Mouse (Mus musculus) CH12.LX (cell line): Measurements from ENCODE around the gene Trmt10a. TPM values are rescaled to one million over a fixed set of nuclear protein-coding genes. Genes with fewer than 3 reads are reported as not detected.

Experiments used
- DNase-seq: peaks from one replicate; pipeline ENCODE4 v3.0.0-alpha.2; 2013; ENCODE audit errors: extremely low read depth
- H3K27ac ChIP-seq: 2 replicates; pipeline ENCODE4 v1.5.1; 2012; ENCODE audit warnings: low read depth, mild to moderate bottlenecking, control low read depth, moderate library complexity; ENCODE audit not compliant: insufficient read depth
- H3K27me3 ChIP-seq: replicated peaks from 2 replicates; pipeline ENCODE3; 2012; ENCODE audit warnings: inconsistent platforms
- H3K36me3 ChIP-seq, 2 experiments: replicated peaks in 1 of 2; 2 replicates each; pipeline versions ENCODE3 to v1.6.1; 2012; ENCODE audit warnings: inconsistent platforms in 1 of 2, low read length in 1 of 2, mild to moderate bottlenecking in 1 of 2, mixed read lengths in 1 of 2, moderate library complexity in 1 of 2; ENCODE audit not compliant: control insufficient read depth in 1 of 2, insufficient read depth in 1 of 2
- H3K4me1 ChIP-seq, 2 experiments: 2 replicates each; pipeline ENCODE4 v1.6.1; 2012; ENCODE audit warnings: inconsistent platforms in 1 of 2, moderate library complexity in 1 of 2; ENCODE audit not compliant: insufficient read depth in 2 of 2, control insufficient read depth in 1 of 2
- H3K4me2 ChIP-seq: 2 replicates; pipeline ENCODE4 v1.6.1; 2012; ENCODE audit warnings: low read depth, mild to moderate bottlenecking, control low read depth; ENCODE audit not compliant: poor library complexity, insufficient read depth, severe bottlenecking
- H3K4me3 ChIP-seq, 3 experiments: fragments of 150-350 bp in 1 of 3; sonication (generic) in 1 of 3; replicated peaks in 1 of 3; 2 replicates each; pipeline versions ENCODE3 to v1.5.1; 2011 to 2012; ENCODE audit warnings: low read depth in 2 of 3, low read length in 2 of 3, mild to moderate bottlenecking in 2 of 3, moderate library complexity in 2 of 3, control low read depth in 1 of 3, improper control_type of control experiment in 1 of 3, inconsistent platforms in 1 of 3, mixed read lengths in 1 of 3; ENCODE audit not compliant: poor library complexity in 1 of 3
- H3K79me2 ChIP-seq: replicated peaks from 2 replicates; pipeline ENCODE4 v1.6.1; 2012; ENCODE audit warnings: mild to moderate bottlenecking, moderate library complexity; ENCODE audit not compliant: control insufficient read depth, poor library complexity, insufficient read depth, severe bottlenecking; ENCODE audit errors: extremely low read depth
- H3K9ac ChIP-seq: 2 replicates; pipeline ENCODE4 v1.6.1; 2012; ENCODE audit warnings: low read depth, mild to moderate bottlenecking, control low read depth, moderate library complexity; ENCODE audit not compliant: insufficient read depth
- H3K9me3 ChIP-seq: replicated peaks from 2 replicates; pipeline ENCODE3; 2012; ENCODE audit warnings: low read length, inconsistent platforms, mixed read lengths
- BHLHE40 ChIP-seq: IDR thresholded peaks from 2 replicates; pipeline ENCODE4 v1.6.1; 2011; ENCODE audit warnings: mild to moderate bottlenecking, low read depth, low read length, improper control_type of control experiment
- CHD1 ChIP-seq: IDR thresholded peaks from 2 replicates; pipeline ENCODE4 v1.6.1; 2012; ENCODE audit warnings: low read depth, low read length, improper control_type of control experiment, inconsistent platforms
- CHD2 ChIP-seq: IDR thresholded peaks from 2 replicates; pipeline ENCODE4 v1.6.1; 2011; ENCODE audit warnings: low read length, improper control_type of control experiment
- E2F4 ChIP-seq: IDR thresholded peaks from 2 replicates; pipeline ENCODE4 v1.6.1; 2011; ENCODE audit warnings: low read depth, low read length, improper control_type of control experiment; ENCODE audit not compliant: insufficient replicate concordance
- ELF1 ChIP-seq: IDR thresholded peaks from 2 replicates; pipeline ENCODE4 v1.6.1; 2014; ENCODE audit warnings: low read depth, mild to moderate bottlenecking, inconsistent platforms, low read length, improper control_type of control experiment
- EP300 ChIP-seq: IDR thresholded peaks from 2 replicates; pipeline ENCODE4 v1.6.1; 2011; ENCODE audit warnings: low read length, improper control_type of control experiment
- ETS1 ChIP-seq: conservative IDR thresholded peaks from 2 replicates; pipeline ENCODE4 v1.6.1; 2012; ENCODE audit warnings: low read depth, mild to moderate bottlenecking, inconsistent platforms, low read length, improper control_type of control experiment, moderate library complexity
- GABPA ChIP-seq: IDR thresholded peaks from 2 replicates; pipeline ENCODE4 v1.6.1; 2012; ENCODE audit warnings: low read depth, low read length, improper control_type of control experiment, inconsistent platforms; ENCODE audit not compliant: insufficient replicate concordance
- HCFC1 ChIP-seq: IDR thresholded peaks from 2 replicates; pipeline ENCODE4 v1.6.1; 2012; ENCODE audit warnings: low read depth, mild to moderate bottlenecking, inconsistent platforms, low read length, improper control_type of control experiment
- JUN ChIP-seq: IDR thresholded peaks from 2 replicates; pipeline ENCODE4 v1.6.1; 2011; ENCODE audit warnings: low read depth, mild to moderate bottlenecking, low read length, improper control_type of control experiment, moderate library complexity; ENCODE audit not compliant: insufficient read depth
- JUND ChIP-seq: conservative IDR thresholded peaks from 2 replicates; pipeline ENCODE4 v1.6.1; 2011; ENCODE audit warnings: low read depth, low read length, improper control_type of control experiment
- MAFK ChIP-seq: IDR thresholded peaks from 2 replicates; pipeline ENCODE4 v1.6.1; 2011; ENCODE audit warnings: low read length, improper control_type of control experiment; ENCODE audit not compliant: insufficient replicate concordance
- MXI1 ChIP-seq: IDR thresholded peaks from 2 replicates; pipeline ENCODE4 v1.6.1; 2011; ENCODE audit warnings: mild to moderate bottlenecking, low read depth, low read length, improper control_type of control experiment
- NELFE ChIP-seq: IDR thresholded peaks from 2 replicates; pipeline ENCODE4 v1.6.1; 2011; ENCODE audit warnings: low read depth, low read length, improper control_type of control experiment
- NRF1 ChIP-seq: IDR thresholded peaks from 2 replicates; pipeline ENCODE4 v1.6.1; 2014; ENCODE audit warnings: low read depth, mild to moderate bottlenecking, inconsistent platforms, low read length, improper control_type of control experiment, moderate library complexity
- POLR2A ChIP-seq: IDR thresholded peaks from 2 replicates; pipeline ENCODE4 v1.6.1; 2011; ENCODE audit warnings: low read depth, mild to moderate bottlenecking, improper control_type of control experiment, low read length
- POLR2AphosphoS2 ChIP-seq: IDR thresholded peaks from 2 replicates; pipeline ENCODE4 v1.6.1; 2011; ENCODE audit warnings: low read depth, low read length, improper control_type of control experiment
- RAD21 ChIP-seq: IDR thresholded peaks from 2 replicates; pipeline ENCODE4 v1.6.1; 2011; ENCODE audit warnings: low read depth, mild to moderate bottlenecking, low read length, improper control_type of control experiment, moderate library complexity
- RCOR1 ChIP-seq: conservative IDR thresholded peaks from 2 replicates; pipeline ENCODE4 v1.6.1; 2012; ENCODE audit warnings: low read depth, mild to moderate bottlenecking, inconsistent platforms, low read length, improper control_type of control experiment
- TBP ChIP-seq: conservative IDR thresholded peaks from 2 replicates; pipeline ENCODE4 v1.6.1; 2011; ENCODE audit warnings: low read depth, low read length, improper control_type of control experiment
- USF1 ChIP-seq: IDR thresholded peaks from 2 replicates; pipeline ENCODE4 v1.6.1; 2014; ENCODE audit warnings: low read depth, mild to moderate bottlenecking, inconsistent platforms, low read length, improper control_type of control experiment
- USF2 ChIP-seq: conservative IDR thresholded peaks from 2 replicates; pipeline ENCODE4 v1.6.1; 2011; ENCODE audit warnings: low read depth, low read length, improper control_type of control experiment
- ZKSCAN1 ChIP-seq: IDR thresholded peaks from 2 replicates; pipeline ENCODE4 v1.6.1; 2012; ENCODE audit warnings: low read depth, inconsistent platforms, low read length, improper control_type of control experiment, borderline replicate concordance
- ZNF384 ChIP-seq: IDR thresholded peaks from 2 replicates; pipeline ENCODE4 v1.6.1; 2012; ENCODE audit warnings: low read depth, low read length, improper control_type of control experiment, inconsistent platforms
- dilution Hi-C: fragments of 300-500 bp; cut with MboI; formaldehyde crosslinking; loops from 2 replicates; pipeline ENCODE4 v1.14.3; 2020; ENCODE audit warnings: low sequenced_read_pairs; ENCODE audit not compliant: extremely low pct_unique_long_range_greater_than_20kb, extremely low pct_ligation_motif_present
- in situ Hi-C: fragments of 300-500 bp; cut with MboI; formaldehyde crosslinking; loops from 3 replicates; pipeline ENCODE4 v1.14.3; 2019; ENCODE audit warnings: low sequenced_read_pairs, low pct_ligation_motif_present, low pct_unique_long_range_greater_than_20kb, mixed read lengths
- polyA plus RNA-seq: library from polyadenylated mRNA; unstranded; fragments of >175 nt; gene quantifications from 2 replicates; pipeline ENCODE4 v1.2.1, GENCODE M21; 2012; ENCODE audit warnings: low read depth; ENCODE audit not compliant: insufficient read length
- total RNA-seq, 2 experiments: library from RNA; depleted of rRNA; stranded (reverse); fragments of 300-350 nt in 1 of 2; fragments of >200 nt in 1 of 2; gene quantifications; 2 replicates each; pipeline ENCODE4 v1.2.3; 2012 to 2014

Trmt10a gene
- total and polyA plus RNA-seq, 3 experiments = 31.6 to 65.7 (median 38.0) TPM

GRCm38 (mm10) chr3:138114106-138114505 lies 29.1 kb upstream of the Trmt10a start:
- Histone ChIP-seq H3K27me3 (no peaks in the 10 kb centered on the region), H3K27ac (no peak overlapping the region), H3K36me3 (peaks cover 6 to 11% of the 10 kb centered on the region in 2 experiments), H3K4me3 (no peak overlapping the region), H3K9me3 (no peaks in the 10 kb centered on the region), H3K9ac (no peak overlapping the region), H3K4me1 (peaks cover 3 to 13% of the 10 kb centered on the region in 2 experiments), H3K79me2 (no peaks in the 10 kb centered on the region), H3K4me2 (no peak overlapping the region)
- dilution Hi-C loops = no loop called here
- in situ Hi-C loops = no loop called here
- DNase-seq = no peak
- TF ChIP-seq GABPA = no peak
- no peak for TF ChIP-seq MXI1
- TF ChIP-seq RAD21 = no peak
- no peak for TF ChIP-seq USF2
- no peak for TF ChIP-seq HCFC1
- TF ChIP-seq NELFE = no peak
- TF ChIP-seq ELF1 = no peak
- no peak for TF ChIP-seq USF1
- TF ChIP-seq POLR2AphosphoS2 = no peak
- TF ChIP-seq MAFK = no peak
- TF ChIP-seq JUN = no peak
- TF ChIP-seq NRF1 = no peak
- TF ChIP-seq ZKSCAN1 = no peak
- TF ChIP-seq ZNF384 = no peak
- TF ChIP-seq POLR2A = no peak
- TF ChIP-seq BHLHE40 = no peak
- no peak for TF ChIP-seq JUND
- TF ChIP-seq RCOR1 = no peak
- TF ChIP-seq CHD2 = no peak
- no peak for TF ChIP-seq TBP

GRCm38 (mm10) chr3:138116871-138117270 lies 26.4 kb upstream of the Trmt10a start:
- Histone ChIP-seq H3K9ac (no peak overlapping the region), H3K9me3 (no peaks in the 10 kb centered on the region), H3K4me1 (peaks cover 3 to 17% of the 10 kb centered on the region in 2 experiments), H3K4me3 (no peak overlapping the region), H3K79me2 (no peaks in the 10 kb centered on the region), H3K36me3 (peaks cover 0 to 2% of the 10 kb centered on the region in 2 experiments)
- DNase-seq = no peak
- TF ChIP-seq ZNF384 (no peak), ZKSCAN1 (no peak), NELFE (no peak), HCFC1 (no peak), MXI1 (no peak), TBP (no peak), ETS1 (no peak), RAD21 (no peak), USF1 (no peak), EP300 (no peak), E2F4 (no peak), ELF1 (no peak), USF2 (no peak), CHD1 (no peak)
- TF ChIP-seq, all 38 proteins: peak for 0
- no peak overlapping the region for H3K27ac ChIP-seq
- dilution Hi-C loops = no loop called here
- in situ Hi-C loops = no loop called here
- no peak overlapping the region for H3K4me2 ChIP-seq
- H3K27me3 ChIP-seq = no peaks in the 10 kb centered on the region
